In genomic region chr6:5455836-5456235, GRCm38 (mm10) we compare ENCODE assay signal across 26 mouse cellular contexts. TPM values are rescaled to one million over a fixed set of nuclear protein-coding genes. Genes with fewer than 3 reads are reported as not detected.
DNase-seq lines count a peak whose midpoint lies in the region; ATAC-seq and TF ChIP-seq lines count a peak whose summit lies in the region.
"Had no signal": no experiment of that assay in that cellular context is flagged by ENCODE, and none has a peak within 500 bp of the region (broad histone marks: within the 10 kb centered on the region; RNA-seq: fewer than 3 reads in every experiment).

No protein-coding gene starts in this region.

- H3K9ac ChIP-seq in lung, postnatal 0 days (replicated peaks; ENCODE audit: low read depth): no peak overlapping the region

- peak; percentile 63 for DNase-seq in 3T3-L1 (ENCODE audit: low read depth, low spot score)
- peak; percentile 21 for DNase-seq in Muller cell, postnatal 12 days (ENCODE audit: inconsistent ontology term)
- DNase-seq in NIH3T3 (ENCODE audit: low read depth): peak; percentile 66
- no peak for DNase-seq in layer of hippocampus, postnatal 10 days (ENCODE audit: low spot score in 2 of 2)
- no peak for DNase-seq in lung, postnatal 25 days (ENCODE audit: low spot score)
- DNase-seq in thymus, adult 2 months: no peak
- no peak for DNase-seq in lung, postnatal 0 days (ENCODE audit: low spot score)
- DNase-seq: adrenal gland, adult 2 months; adrenal gland, adult 8-10 months; adrenal gland, postnatal 10 days; adrenal gland, postnatal 14 days; adrenal gland, postnatal 25 days; adrenal gland, postnatal 36 days; B cell, adult 2 months; cerebellum, adult 11 months; cerebellum, adult 11-12 months; cerebellum, adult 18-20 months; cerebellum, adult 2 months; cerebellum, adult 8-10 months had no signal

- no peaks in the 10 kb centered on the region for H3K27me3 ChIP-seq in thymus, adult 2 months (ENCODE audit: control insufficient read depth, insufficient read depth, low read length)
- no peaks in the 10 kb centered on the region for H3K27me3 ChIP-seq in lung, postnatal 0 days (replicated peaks; ENCODE audit: insufficient read depth, low read length)
- H3K27me3 ChIP-seq: CH12.LX, Patski had no signal

- H3K36me3 ChIP-seq in thymus, adult 2 months (ENCODE audit: control insufficient read depth, insufficient read depth, low read length): no peaks in the 10 kb centered on the region
- H3K36me3 ChIP-seq in lung, postnatal 0 days (ENCODE audit: insufficient read depth, low read length): no peaks in the 10 kb centered on the region
- H3K36me3 ChIP-seq: G1E had no signal

- H3K9me3 ChIP-seq in lung, postnatal 0 days (ENCODE audit: low read length): no peaks in the 10 kb centered on the region
- H3K9me3 ChIP-seq: G1E had no signal

- TF ChIP-seq EP300 in lung, postnatal 0 days (IDR thresholded peaks at IDR 0.05): no peak

- no peak overlapping the region for H3K4me2 ChIP-seq in lung, postnatal 0 days (replicated peaks; ENCODE audit: low read depth, low read length)

- no peak for TF ChIP-seq POLR2A in embryonic fibroblast, embryonic 13.5 days (IDR thresholded peaks at IDR 0.05; ENCODE audit: low read depth, low read length)
- TF ChIP-seq POLR2A in thymus, adult 2 months (IDR thresholded peaks at IDR 0.05; ENCODE audit: control insufficient read depth, extremely low read depth, insufficient read depth, low read length, poor library complexity): no peak

- ATAC-seq in lung, postnatal 0 days: no peak
- ATAC-seq: activated CD4-positive, CD25-positive, alpha-beta regulatory T cell, adult 4 months; CD4-positive, CD25-positive, alpha-beta regulatory T cell, adult 4 months; Patski had no signal

- H3K27ac ChIP-seq in embryonic fibroblast, embryonic 13.5 days (ENCODE audit: insufficient read depth, low read length): peak overlapping the region; percentile 36; the same call in 1 of the 2 replicates
- no peak overlapping the region for H3K27ac ChIP-seq in thymus, adult 2 months (ENCODE audit: control insufficient read depth, insufficient read depth, low read length)
- H3K27ac ChIP-seq in lung, postnatal 0 days (ENCODE audit: low read length): no peak overlapping the region

- H3K4me1 ChIP-seq in embryonic fibroblast, embryonic 13.5 days (ENCODE audit: control insufficient read depth, insufficient read depth, low read length): peaks cover 7% of the 10 kb centered on the region
- H3K4me1 ChIP-seq in thymus, adult 2 months (replicated peaks; ENCODE audit: control insufficient read depth, insufficient read depth, low read length): no peaks in the 10 kb centered on the region
- H3K4me1 ChIP-seq in lung, postnatal 0 days (ENCODE audit: insufficient read depth, low read depth, low read length): no peaks in the 10 kb centered on the region

- WGBS in thymus, adult 2 months: 89% methylated on average over 3 of the region's 3 CpGs
- WGBS in lung, postnatal 0 days: 69% methylated on average over 3 of the region's 3 CpGs

- no peak for TF ChIP-seq CTCF in embryonic fibroblast, embryonic 13.5 days (IDR thresholded peaks at IDR 0.05; ENCODE audit: borderline replicate concordance, insufficient read depth, low read length)
- no peak for TF ChIP-seq CTCF in thymus, adult 2 months (IDR thresholded peaks at IDR 0.05; ENCODE audit: borderline replicate concordance, control insufficient read depth, extremely low read depth, insufficient read depth, low read length, poor library complexity)
- TF ChIP-seq CTCF in lung, postnatal 0 days (IDR thresholded peaks at IDR 0.05): no peak

- H3K4me3 ChIP-seq in embryonic fibroblast, embryonic 13.5 days (ENCODE audit: insufficient read depth, low read length): no peak overlapping the region
- no peak overlapping the region for H3K4me3 ChIP-seq in thymus, adult 2 months (ENCODE audit: control insufficient read depth, insufficient read depth, low read length)
- H3K4me3 ChIP-seq in lung, postnatal 0 days (ENCODE audit: low read depth, low read length): no peak overlapping the region

RNA-seq across cellular contexts. Expression of gene Pdk4, which starts 40.3 kb away (rescaled TPM):
- polyA plus RNA-seq in embryonic fibroblast, embryonic 13.5 days (2011; ENCODE audit: insufficient read length, low read depth, missing spikeins): 8.5 and 10.0 TPM in 2 replicates
- total RNA-seq in layer of hippocampus, postnatal 10 days (2021): 10 to 100 TPM in 1 of 2 experiments, 1 to 10 TPM in 1; 7.5 to 13.8 TPM
- polyA plus RNA-seq in thymus, adult 2 months (2012; rRNA removed): 26.1 and 28.6 TPM in 2 replicates
- 4.5 and 8.4 TPM in 2 replicates for polyA plus RNA-seq in lung, postnatal 0 days (2015; fragmentation: Nextera tagmentation; extraction: Ambion mirVana)
- total RNA-seq: CH12.LX, MEL had no signal
- polyA plus RNA-seq: activated CD4-positive, CD25-positive, alpha-beta regulatory T cell, adult 4 months; CD4-positive, CD25-positive, alpha-beta regulatory T cell, adult 4 months; G1E had no signal

Comparison
In these comparisons a context has a peak if more than half of its experiments do, and no peak if none do; other contexts are left out.
1. DNase-seq: peak in 3T3-L1 (single experiment), Muller cell, postnatal 12 days (single experiment) and NIH3T3 (single experiment); none in layer of hippocampus, postnatal 10 days (0 of 2), lung, postnatal 25 days (single experiment), thymus, adult 2 months (single experiment) and lung, postnatal 0 days (single experiment).